Mouse (Mus musculus) ES-Bruce4 (cell line): ENCODE measurements around the gene Ankmy2.

Experiments used
- CTCF ChIP-seq: IDR thresholded peaks from one replicate; pipeline ENCODE4 v1.8.1; 2011; ENCODE audit warnings: low read depth, low read length
- EP300 ChIP-seq: IDR thresholded peaks from 2 replicates; pipeline ENCODE4 v1.6.1; 2011; ENCODE audit warnings: low read depth, low read length; ENCODE audit not compliant: insufficient read depth
- POLR2A ChIP-seq: IDR thresholded peaks from one replicate; pipeline ENCODE4 v1.8.1; 2011; ENCODE audit warnings: low read length; ENCODE audit not compliant: insufficient read depth

DNA sequence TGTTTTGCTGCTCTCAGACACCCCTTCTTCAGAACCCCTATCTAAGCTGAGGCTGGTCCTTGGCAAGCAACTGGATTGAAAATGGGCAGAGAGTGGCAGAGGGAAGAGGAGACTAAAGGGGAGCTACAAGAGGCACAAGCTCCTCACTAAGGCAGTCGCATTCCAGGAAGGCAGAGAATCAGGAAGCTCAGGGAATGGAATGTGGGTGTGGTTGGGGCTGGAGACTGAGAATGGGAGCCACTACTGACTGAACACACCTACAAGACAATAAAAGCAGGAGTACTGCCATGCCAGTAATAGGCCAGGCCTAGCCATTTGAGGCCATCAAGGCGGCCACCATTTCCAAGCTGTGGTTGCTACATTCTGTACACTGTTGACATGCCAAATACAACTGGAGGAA is 74.5 kb downstream of the Ankmy2 start:
- TF ChIP-seq CTCF (no peak), POLR2A (no peak), EP300 (no peak)
